Mouse (Mus musculus) spleen, adult 2 months (tissue): Measurements from ENCODE around the gene Prcd. TPM values are rescaled to one million over a fixed set of nuclear protein-coding genes. Genes with fewer than 3 reads are reported as not detected.

Source experiments
- DNase-seq, 2 experiments: peaks; one replicate each; pipeline versions ENCODE4 v3.0.0 to v3.0.0-alpha.2; 2012 to 2021; ENCODE audit warnings: low spot score in 2 of 2, low read depth in 1 of 2
- H3K27ac ChIP-seq: fragments of 200-500 bp; 2 replicates; pipeline ENCODE4 v1.5.1; 2012; ENCODE audit warnings: low read length, inconsistent platforms; ENCODE audit not compliant: insufficient read depth
- H3K27me3 ChIP-seq: fragments of 200-500 bp; 2 replicates; pipeline ENCODE4 v1.6.1; 2012; ENCODE audit warnings: mild to moderate bottlenecking, moderate library complexity, low read length, inconsistent platforms; ENCODE audit not compliant: control insufficient read depth, insufficient read depth
- H3K36me3 ChIP-seq: fragments of 200-500 bp; 2 replicates; pipeline ENCODE4 v1.6.1; 2012; ENCODE audit warnings: mild to moderate bottlenecking, low read length, inconsistent platforms; ENCODE audit not compliant: control insufficient read depth, insufficient read depth
- H3K4me1 ChIP-seq: fragments of 200-500 bp; 2 replicates; pipeline ENCODE4 v1.6.1; 2011; ENCODE audit warnings: inconsistent platforms; ENCODE audit not compliant: control insufficient read depth, insufficient read depth, insufficient read length
- H3K4me3 ChIP-seq: fragments of 200-500 bp; 2 replicates; pipeline ENCODE4 v1.5.1; 2011; ENCODE audit warnings: mild to moderate bottlenecking, inconsistent platforms; ENCODE audit not compliant: insufficient read depth, insufficient read length; ENCODE audit errors: extremely low read depth
- CTCF ChIP-seq: fragments of 200-500 bp; IDR thresholded peaks from 2 replicates; pipeline ENCODE4 v1.5.1; 2011; ENCODE audit warnings: mild to moderate bottlenecking, inconsistent platforms; ENCODE audit not compliant: insufficient read depth, insufficient read length, insufficient replicate concordance; ENCODE audit errors: extremely low read depth
- POLR2A ChIP-seq: fragments of 200-500 bp; IDR thresholded peaks from 2 replicates; pipeline ENCODE4 v1.6.1; 2011; ENCODE audit warnings: low read depth, low read length, inconsistent platforms
- WGBS: fragments of 180-500 bp; shearing (Covaris S2); methylation state at CpG from one replicate; pipeline ENCODE4 v1.1.7; 2018; 5-methylcytosine and 5-hydroxymethylcytosine counted together
- polyA plus RNA-seq: library from polyadenylated mRNA; depleted of rRNA; stranded (reverse); fragments of >200 nt; gene quantifications from 2 replicates; pipeline ENCODE4 v1.2.3, GENCODE M21; 2012

Gene Prcd
- polyA plus RNA-seq, 1 experiment = 0.72 TPM

GRCm38 (mm10) chr11:116646136-116646535 is 7.2 kb upstream of the Prcd start:
- Histone ChIP-seq H3K4me1 (no peaks in the 10 kb centered on the region; the same call in 1 of the 2 replicates), H3K27ac (no peak overlapping the region), H3K27me3 (peaks cover 1% of the 10 kb centered on the region; the same call in 1 of the 2 replicates), H3K4me3 (no peak overlapping the region), H3K36me3 (no peaks in the 10 kb centered on the region)
- WGBS = 83% methylated on average over 11 of the region's 11 CpGs
- DNase-seq = no peak
- TF ChIP-seq POLR2A (no peak), CTCF (no peak)

GRCm38 (mm10) chr11:116646771-116647170 is 6.6 kb upstream of the Prcd start:
- Histone ChIP-seq H3K36me3 (no peaks in the 10 kb centered on the region), H3K27me3 (peaks cover 1% of the 10 kb centered on the region; the same call in 1 of the 2 replicates), H3K27ac (no peak overlapping the region), H3K4me1 (no peaks in the 10 kb centered on the region; the same call in 1 of the 2 replicates), H3K4me3 (no peak overlapping the region)
- 89% methylated on average over 7 of the region's 7 CpGs for WGBS
- no peak for DNase-seq
- TF ChIP-seq POLR2A = no peak
- no peak for TF ChIP-seq CTCF

- TF ChIP-seq CTCF (no peak), POLR2A (no peak)
- 66% methylated on average over 11 of the region's 11 CpGs for WGBS
- Histone ChIP-seq H3K27ac (no peak overlapping the region), H3K27me3 (peaks cover 1% of the 10 kb centered on the region; the same call in 1 of the 2 replicates), H3K36me3 (no peaks in the 10 kb centered on the region), H3K4me3 (no peak overlapping the region), H3K4me1 (no peaks in the 10 kb centered on the region; the same call in 1 of the 2 replicates)
- no peak for DNase-seq
These were observed 5.9 kb upstream of the Prcd start for GRCm38 (mm10) chr11:116647340-116647991.

- TF ChIP-seq POLR2A (no peak), CTCF (no peak)
- DNase-seq = no peak
- no peak overlapping the region for H3K4me3 ChIP-seq
- H3K4me1 ChIP-seq = no peaks in the 10 kb centered on the region; the same call in 1 of the 2 replicates
- no peaks in the 10 kb centered on the region for H3K36me3 ChIP-seq
- peaks cover 2% of the 10 kb centered on the region; the same call in 1 of the 2 replicates for H3K27me3 ChIP-seq
- peak overlapping the region; percentile 18; the same call in 1 of the 2 replicates for H3K27ac ChIP-seq
- WGBS = 81% methylated on average over 18 of the region's 18 CpGs
These were observed 5.0 kb upstream of the Prcd start for GRCm38 (mm10) chr11:116648213-116648921.

- WGBS = 81% methylated on average over 10 of the region's 10 CpGs
- no peak for DNase-seq
- H3K4me3 ChIP-seq = no peak overlapping the region
- H3K4me1 ChIP-seq = peaks cover 4% of the 10 kb centered on the region; the same call in 1 of the 2 replicates
- TF ChIP-seq POLR2A (no peak), CTCF (no peak)
- H3K36me3 ChIP-seq = no peaks in the 10 kb centered on the region
- peaks cover 8% of the 10 kb centered on the region for H3K27me3 ChIP-seq
- H3K27ac ChIP-seq = peak overlapping the region; percentile 3; the same call in 1 of the 2 replicates
These were observed 4.4 kb upstream of the Prcd start for GRCm38 (mm10) chr11:116648976-116649375.

GRCm38 (mm10) chr11:116649711-116650337 is 3.5 kb upstream of the Prcd start:
- TF ChIP-seq POLR2A = no peak
- no peak overlapping the region for H3K27ac ChIP-seq
- no peak for DNase-seq
- H3K4me1 ChIP-seq = peaks cover 7% of the 10 kb centered on the region; the same call in 1 of the 2 replicates
- WGBS = 90% methylated on average over 13 of the region's 13 CpGs
- H3K4me3 ChIP-seq = no peak overlapping the region
- H3K36me3 ChIP-seq = no peaks in the 10 kb centered on the region
- peaks cover 12% of the 10 kb centered on the region for H3K27me3 ChIP-seq
